Mouse (Mus musculus): ENCODE data around the gene Gm21830.

DNA sequence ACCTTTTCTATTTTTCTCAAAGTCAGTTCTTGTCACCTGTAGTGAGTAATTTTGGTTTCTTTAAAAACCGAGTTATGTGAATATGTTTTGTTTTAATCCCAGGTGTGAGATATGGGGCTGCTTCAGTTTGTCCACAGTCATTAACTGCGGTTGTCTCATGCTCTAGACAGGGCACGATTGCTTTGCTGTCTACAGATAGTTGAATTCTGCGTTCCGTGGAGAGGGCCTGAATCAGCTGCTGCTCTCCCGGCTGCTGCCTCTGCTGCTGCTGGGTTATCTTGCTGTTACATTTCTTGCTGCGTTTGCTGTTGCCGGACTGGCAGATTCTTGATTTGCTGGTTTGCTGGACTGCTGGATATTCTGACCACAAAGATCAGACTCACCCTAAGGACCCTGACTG lies 24.8 kb downstream of the Gm21830 start:
- TF ChIP-seq CTCF (IDR thresholded peaks at IDR 0.05; ENCODE audit: low read depth), result no peak
- TF ChIP-seq EP300 (IDR thresholded peaks at IDR 0.05; ENCODE audit: low read depth), result no peak

Data from heart, postnatal 0 days (tissue).